Comparison of ENCODE assay signal across 8 mouse cellular contexts in the genomic region with DNA sequence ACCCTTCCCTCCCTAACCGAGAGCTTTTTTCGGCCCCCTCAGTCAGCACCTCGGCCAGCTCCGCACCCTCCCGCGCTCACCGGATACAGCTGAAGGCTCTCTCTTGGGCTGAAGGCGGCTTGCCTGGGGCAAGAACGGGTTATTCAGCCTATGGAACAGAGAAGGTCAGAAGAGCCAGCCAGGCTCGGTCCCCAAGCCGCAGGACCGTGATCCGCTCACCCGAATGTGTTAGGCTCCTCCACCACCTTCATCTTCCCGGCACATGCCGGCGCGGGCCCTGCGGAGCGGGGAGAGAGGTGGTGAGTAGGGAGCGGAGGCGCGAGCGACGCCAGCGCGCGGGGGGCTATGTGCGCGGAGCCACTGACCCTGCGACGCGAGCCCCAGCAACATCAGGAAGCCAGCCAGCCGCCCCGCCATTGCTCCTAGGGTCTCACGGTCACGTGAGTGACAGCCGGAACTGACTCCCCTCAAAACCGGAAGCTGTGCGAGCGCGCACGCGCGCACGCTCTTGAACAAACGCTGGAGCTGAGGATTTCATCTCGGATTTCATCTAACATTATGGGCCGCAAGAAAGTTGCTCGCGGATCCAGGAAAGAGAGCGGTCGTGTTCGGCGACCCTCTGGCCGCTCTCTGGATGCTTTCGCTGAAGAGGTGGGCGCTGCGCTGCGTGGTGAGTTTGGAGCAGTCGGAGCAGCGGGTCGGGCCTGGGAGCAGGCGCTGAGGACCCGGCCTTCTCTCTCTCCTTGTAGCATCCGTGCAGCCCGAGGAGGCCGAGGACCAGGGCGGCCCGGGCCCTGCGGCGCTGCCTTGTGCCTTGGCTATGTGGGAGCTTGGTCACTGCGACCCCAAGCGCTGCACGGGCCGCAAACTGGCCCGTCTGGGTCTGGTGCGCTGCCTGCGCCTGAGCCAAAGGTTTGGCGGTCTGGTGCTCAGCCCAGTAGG. TPM values are rescaled to one million over a fixed set of nuclear protein-coding genes. Genes with fewer than 3 reads are reported as not detected.
DNase-seq lines count a peak whose midpoint lies in the region; ATAC-seq lines count a peak whose summit lies in the region.

A gene (minus strand): TSS at position 430 of the 942 bp plus-strand sequence.
A gene (plus strand): TSS at position 476 of the 942 bp plus-strand sequence.

- H3K4me2 ChIP-seq in intestine, embryonic 14.5 days (ENCODE audit: low read length): peak within 1 kb of the TSS; percentile 78

- under 1% methylated on average over 80 of the region's 80 CpGs for WGBS in intestine, embryonic 14.5 days

- DNase-seq in adrenal gland, adult 2 months: peak; percentile 89
- DNase-seq in embryo, embryonic 11 days: peak; percentile 96
- DNase-seq in gastrocnemius, postnatal 36 days: peak; percentile 69 to 70
- peak; percentile 91 for DNase-seq in intestine, embryonic 14.5 days (ENCODE audit: low spot score)
- peak; percentile 87 to 90 for DNase-seq in left cerebral cortex, postnatal 25 days (ENCODE audit: low spot score in 2 of 2)
- peak; percentile 97 for DNase-seq in mesoderm, embryonic 11.5 days (ENCODE audit: low read depth, low spot score)
- DNase-seq in right cerebral cortex, postnatal 25 days: peak; percentile 86
- peak; percentile 77 to 83 for DNase-seq in urinary bladder, postnatal 36 days (ENCODE audit: low spot score in 2 of 2)

- peak; percentile 87 for ATAC-seq in intestine, embryonic 14.5 days (replicated peaks; ENCODE audit: low FRiP score, low TSS enrichment, low read depth)

- H3K36me3 ChIP-seq in intestine, embryonic 14.5 days (ENCODE audit: control insufficient read depth, insufficient read depth, low read length): peaks cover 37% of the 10 kb centered on the region

- H3K27ac ChIP-seq in intestine, embryonic 14.5 days (ENCODE audit: low read depth): peak within 1 kb of the TSS; percentile 77

- intact Hi-C loops in gastrocnemius, postnatal 36 days (cut with DNase I): no loop called here
- intact Hi-C loops in left cerebral cortex, postnatal 25 days (cut with DNase I): no loop called here

- H3K9me3 ChIP-seq in intestine, embryonic 14.5 days (ENCODE audit: control insufficient read depth, low read length): no peaks in the 10 kb centered on the region

- H3K9ac ChIP-seq in intestine, embryonic 14.5 days (ENCODE audit: low read length): peak within 1 kb of the TSS; percentile 88

- peaks cover 15% of the 10 kb centered on the region for H3K4me1 ChIP-seq in intestine, embryonic 14.5 days (replicated peaks; ENCODE audit: control insufficient read depth, insufficient read depth, low read length)

- peak within 1 kb of the TSS; percentile 90 for H3K4me3 ChIP-seq in intestine, embryonic 14.5 days (ENCODE audit: low read depth, low read length)

- H3K27me3 ChIP-seq in intestine, embryonic 14.5 days (replicated peaks; ENCODE audit: control insufficient read depth, insufficient read depth, low read length): no peaks in the 10 kb centered on the region

RNA-seq across cellular contexts. Expression of the first gene that starts in this region (rescaled TPM):
- total RNA-seq in adrenal gland, adult 2 months (2021): 10 to 100 TPM; 50.4 to 50.6 TPM
- 32.6 and 40.0 TPM in 2 replicates for polyA plus RNA-seq in adrenal gland, adult 2 months (2012; rRNA removed)
- 10 to 100 TPM; 13.8 to 14.1 TPM for total RNA-seq in gastrocnemius, postnatal 36 days (2021)
- polyA plus RNA-seq in intestine, embryonic 14.5 days (2014; fragmentation: Nextera tagmentation; extraction: Ambion mirVana): 36.4 and 41.8 TPM in 2 replicates
- 10 to 100 TPM; 71.3 to 79.8 TPM for total RNA-seq in left cerebral cortex, postnatal 25 days (2021)

RNA-seq across cellular contexts. Expression of the second gene that starts in this region (rescaled TPM):
- total RNA-seq in adrenal gland, adult 2 months (2021): 10 to 100 TPM; 18.5 to 25.1 TPM
- polyA plus RNA-seq in adrenal gland, adult 2 months (2012; rRNA removed): 24.1 and 28.9 TPM in 2 replicates
- 10 to 100 TPM; 15.8 to 18.4 TPM for total RNA-seq in gastrocnemius, postnatal 36 days (2021)
- 45.1 and 47.4 TPM in 2 replicates for polyA plus RNA-seq in intestine, embryonic 14.5 days (2014; fragmentation: Nextera tagmentation; extraction: Ambion mirVana)
- total RNA-seq in left cerebral cortex, postnatal 25 days (2021): 10 to 100 TPM; 24.6 to 25.4 TPM

Comparison
In these comparisons a context has a peak if more than half of its experiments do, and no peak if none do; other contexts are left out.
1. Peak in every context shown above with its lines: DNase-seq, ATAC-seq, H3K4me3 ChIP-seq and H3K27ac ChIP-seq.